Mouse (Mus musculus) right cerebral cortex, postnatal 4 days (tissue): ENCODE data around the gene Syt5.
"Not testable (repeated sequence)": the region's sequence is repeated elsewhere in the genome, so short reads cannot be mapped to it uniquely, and the experiment has no call there.

Experiments
- DNase-seq: peaks from one replicate; pipeline ENCODE4 v3.0.0-alpha.2; 2022

Gene Syt5

DNA sequence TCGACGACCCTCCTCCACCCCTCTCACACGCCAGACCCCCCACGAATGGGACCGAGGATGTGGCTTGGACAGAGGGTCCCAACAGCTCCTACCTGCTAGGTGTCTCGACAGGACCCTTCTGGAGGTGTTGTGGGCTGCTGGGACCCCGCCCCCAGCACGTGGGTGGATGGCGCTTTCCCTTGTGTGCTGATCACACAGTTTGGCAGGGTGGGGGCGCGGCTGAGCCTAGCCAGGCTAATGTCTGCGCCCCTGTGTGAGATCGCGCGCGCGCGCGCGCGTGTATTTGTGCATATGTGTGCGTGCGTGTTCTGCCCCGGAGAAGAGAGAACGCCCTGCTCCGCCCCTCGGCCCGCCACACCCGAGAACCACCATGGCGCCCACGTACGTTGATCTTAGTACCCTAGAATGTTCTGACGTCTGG lies at the start of gene Syt5:
Gene Syt5 (minus strand): TSS at position 321 of the 421 bp plus-strand sequence.
- peak; percentile 88 for DNase-seq

DNA sequence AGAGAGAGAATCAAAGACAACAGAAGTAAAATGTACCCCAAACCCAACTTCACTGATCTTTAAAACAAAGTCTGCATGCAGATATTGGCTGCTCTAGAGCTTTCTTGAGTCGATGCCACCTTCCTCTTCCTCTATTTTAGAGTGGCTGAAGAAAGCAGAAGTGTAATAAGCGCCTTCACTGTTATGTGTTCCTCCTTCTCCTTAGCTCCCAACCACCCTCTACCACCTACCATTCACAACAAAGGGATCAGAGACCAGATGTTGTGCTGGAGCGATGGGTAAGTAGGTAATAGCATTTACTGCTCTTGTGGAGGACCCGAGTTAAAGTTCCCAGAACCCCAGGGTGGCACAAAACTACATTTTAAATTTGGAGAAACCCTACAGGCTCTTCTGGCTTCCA lies 49.7 kb upstream of the Syt5 start:
- DNase-seq: not testable (repeated sequence)

DNA sequence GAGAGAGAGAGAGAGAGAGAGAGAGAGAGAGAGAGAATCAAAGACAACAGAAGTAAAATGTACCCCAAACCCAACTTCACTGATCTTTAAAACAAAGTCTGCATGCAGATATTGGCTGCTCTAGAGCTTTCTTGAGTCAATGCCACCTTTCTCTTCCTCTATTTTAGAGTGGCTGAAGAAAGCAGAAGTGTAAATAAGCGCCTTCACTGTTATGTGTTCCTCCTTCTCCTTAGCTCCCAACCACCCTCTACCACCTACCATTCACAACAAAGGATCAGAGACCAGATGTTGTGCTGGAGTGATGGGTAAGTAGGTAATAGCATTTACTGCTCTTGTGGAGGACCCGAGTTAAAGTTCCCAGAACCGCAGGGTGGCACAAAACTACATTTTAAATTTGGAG lies 34.1 kb upstream of the Syt5 start:
- not testable (repeated sequence) for DNase-seq

- not testable (repeated sequence) for DNase-seq
Measured at GRCm38 (mm10) chr7:4572361-4572760, 25.0 kb upstream of the Syt5 start.

- no peak for DNase-seq
Measured at GRCm38 (mm10) chr7:4562660-4563059, 15.3 kb upstream of the Syt5 start.

DNA sequence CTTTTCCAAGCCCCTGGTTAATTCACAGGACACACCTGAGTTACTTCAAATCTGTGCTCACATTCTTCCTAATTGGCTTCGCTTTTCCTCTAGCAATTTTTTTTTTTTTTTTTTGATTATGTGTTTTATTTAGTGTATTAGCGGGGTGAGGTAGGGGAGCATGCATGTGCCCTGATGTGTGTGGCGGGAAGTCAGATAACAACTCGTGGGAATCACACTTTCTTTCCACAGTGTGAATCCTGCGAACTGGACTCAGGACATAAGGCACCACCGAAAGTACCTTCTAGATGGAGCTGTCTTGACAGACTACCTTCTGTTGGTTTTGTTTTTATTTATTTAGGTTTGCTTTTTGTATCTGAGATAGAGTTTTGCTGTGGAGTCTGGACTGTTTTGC lies 9.8 kb upstream of the Syt5 start:
- no peak for DNase-seq

DNA sequence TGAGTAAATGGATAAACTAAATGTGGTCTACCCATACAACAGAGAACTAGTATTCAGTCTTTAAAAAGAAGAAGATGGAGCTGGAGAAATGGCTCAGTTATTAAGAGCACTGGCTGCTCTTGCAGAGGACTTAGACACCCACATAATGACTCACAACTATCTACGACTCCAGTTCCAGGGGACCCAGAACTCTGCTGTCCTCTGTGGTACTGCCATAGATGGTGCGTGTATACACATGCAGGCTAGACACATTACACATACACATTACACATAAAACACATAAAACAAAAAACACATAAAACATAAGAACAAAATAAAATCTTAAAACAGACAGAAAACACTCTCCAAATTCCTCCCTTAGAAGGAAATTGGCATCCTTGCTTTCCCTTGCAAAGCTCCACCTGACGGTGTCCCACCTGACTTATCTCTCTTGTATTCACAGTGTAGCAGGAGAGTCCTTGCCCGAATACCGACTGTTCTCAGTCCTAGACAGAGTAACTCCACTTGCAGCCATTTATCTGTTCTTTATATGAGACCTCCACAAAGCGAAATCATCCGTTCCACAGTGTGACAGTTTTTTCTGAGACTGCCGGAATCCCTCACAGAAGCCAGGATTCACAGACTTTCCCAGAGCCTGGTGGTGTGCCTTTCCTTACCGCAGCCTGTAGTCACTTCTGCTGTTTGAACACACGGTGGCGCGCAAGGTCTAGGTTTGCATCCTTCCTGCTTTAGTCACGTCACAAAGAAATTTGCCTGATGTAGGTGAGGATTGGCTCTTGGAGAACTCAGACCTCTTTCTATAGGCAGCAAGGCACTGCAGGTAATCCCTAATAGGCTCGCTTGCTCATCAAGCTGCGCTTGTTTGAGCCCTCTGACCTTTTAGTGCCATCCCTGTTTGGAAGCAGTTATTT lies 9.2 kb upstream of the Syt5 start:
- peak; percentile 90 for DNase-seq

DNA sequence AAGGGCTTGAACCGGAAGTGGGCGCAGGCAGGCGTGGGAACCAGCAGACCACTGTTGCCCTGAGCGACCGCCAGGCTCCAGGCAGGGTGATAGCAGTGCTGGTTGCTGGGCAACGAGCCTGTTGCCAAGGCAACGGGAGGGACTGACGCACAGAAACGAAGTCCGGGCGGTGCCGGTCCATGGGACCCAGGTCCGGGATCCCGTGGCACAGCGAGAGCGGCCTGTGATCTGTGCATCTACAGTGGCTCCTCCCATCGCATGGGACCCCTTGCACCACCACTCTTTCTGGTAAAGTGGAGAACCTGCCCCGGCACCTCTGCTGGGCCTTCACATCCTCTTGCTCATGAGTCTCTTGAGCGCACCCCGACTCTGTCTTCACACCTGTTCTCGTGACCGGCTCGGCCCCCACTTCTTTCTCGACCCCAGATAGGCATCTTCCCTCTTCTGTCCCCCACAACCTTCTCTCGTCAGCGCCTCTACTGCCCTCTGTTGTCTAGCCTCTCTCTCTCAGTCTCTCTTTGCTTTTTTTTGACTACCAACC lies 680 bp downstream of the Syt5 start:
- DNase-seq: peak; percentile 96

DNA sequence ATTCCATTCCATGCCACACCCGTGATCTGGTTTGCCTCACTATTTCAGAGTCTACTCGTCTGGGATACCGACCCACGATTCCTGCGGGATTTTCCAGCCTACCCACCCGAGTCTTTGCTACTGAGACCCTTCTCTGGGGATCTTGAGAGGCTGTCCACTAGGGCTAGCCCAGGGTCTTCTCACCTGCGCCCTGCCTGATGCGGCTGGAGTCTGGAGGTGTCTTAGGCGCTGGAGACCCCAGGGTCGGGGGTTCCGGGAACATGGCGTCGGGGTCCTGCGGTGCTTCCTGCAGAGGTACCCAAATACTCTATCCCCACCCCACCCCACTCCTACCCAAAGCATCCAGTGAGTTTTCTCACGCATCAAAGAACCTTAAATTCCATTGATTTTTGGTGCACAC lies 1.3 kb downstream of the Syt5 start:
- DNase-seq: no peak

- DNase-seq: no peak
Measured at GRCm38 (mm10) chr7:4542013-4542412, 5.3 kb downstream of the Syt5 start.

DNA sequence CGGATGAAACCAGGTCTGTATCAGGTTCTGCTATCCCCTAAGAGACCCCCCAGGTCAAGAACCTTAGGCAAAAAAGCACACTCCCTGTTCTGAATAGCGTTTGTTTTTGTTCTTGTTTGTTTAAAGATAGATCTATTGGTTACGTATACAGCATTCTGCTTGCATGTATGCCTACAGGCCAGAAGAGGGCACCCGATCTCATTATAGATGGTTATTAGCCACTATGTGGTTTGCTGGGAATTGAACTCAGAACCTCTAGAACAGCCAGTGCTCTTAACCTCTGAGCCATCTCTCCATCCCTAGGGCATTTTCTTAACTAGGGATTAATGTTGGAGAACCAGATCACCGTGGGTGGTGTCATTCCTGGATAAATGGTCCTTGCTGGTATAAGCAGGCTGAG lies 6.0 kb downstream of the Syt5 start:
- DNase-seq: no peak

GRCm38 (mm10) chr7:4539019-4539418 lies 8.3 kb downstream of the Syt5 start:
- no peak for DNase-seq

DNA sequence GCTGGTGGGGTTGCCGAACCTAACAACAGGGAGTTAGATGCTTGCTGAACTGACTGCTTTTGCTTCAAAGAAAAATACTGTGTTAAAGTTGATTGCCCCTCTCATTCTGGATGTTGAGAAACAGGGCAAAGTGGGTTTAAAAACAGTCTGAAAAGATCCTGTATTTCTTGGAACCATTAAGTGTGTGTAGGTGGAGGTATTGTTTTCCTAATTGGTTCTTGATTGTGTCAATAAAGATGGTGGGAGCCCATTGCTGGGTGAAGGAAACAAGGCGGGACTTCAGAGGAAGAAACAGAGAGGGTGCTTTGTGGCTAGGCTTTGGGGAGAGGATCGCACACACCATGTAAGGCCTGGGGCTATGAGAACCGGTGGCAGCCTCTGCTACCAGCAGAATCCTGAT lies 10.2 kb downstream of the Syt5 start:
- DNase-seq: no peak

- no peak for DNase-seq
Measured at GRCm38 (mm10) chr7:4536369-4536768, 11.0 kb downstream of the Syt5 start.

GRCm38 (mm10) chr7:4532005-4532729 lies 15.2 kb downstream of the Syt5 start, which contains the start of gene Dnaaf3:
TSS of gene Dnaaf3 (minus strand) at chr7:4532453.
- DNase-seq: no peak

GRCm38 (mm10) chr7:4530166-4530565 lies 17.2 kb downstream of the Syt5 start:
- not testable (repeated sequence) for DNase-seq

DNA sequence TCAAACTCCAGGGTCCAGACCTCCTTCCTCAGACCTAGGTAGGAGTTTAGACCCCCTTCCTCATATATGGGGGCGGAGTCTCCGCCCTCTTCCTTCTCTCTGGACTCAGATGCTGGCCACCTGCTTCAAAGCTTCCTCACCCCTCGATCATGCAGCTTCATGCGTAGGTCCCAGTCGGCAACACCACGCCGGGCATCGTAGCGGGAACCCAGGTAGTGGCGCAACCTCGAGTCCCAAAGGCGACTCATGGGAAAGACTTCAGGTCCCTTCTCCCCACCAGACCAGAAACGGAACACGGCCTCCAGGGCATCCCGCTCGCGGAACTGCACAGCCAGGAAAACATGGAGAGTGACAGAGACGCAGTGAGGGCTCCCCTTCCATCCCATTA lies 20.0 kb downstream of the Syt5 start:
- DNase-seq: no peak

DNA sequence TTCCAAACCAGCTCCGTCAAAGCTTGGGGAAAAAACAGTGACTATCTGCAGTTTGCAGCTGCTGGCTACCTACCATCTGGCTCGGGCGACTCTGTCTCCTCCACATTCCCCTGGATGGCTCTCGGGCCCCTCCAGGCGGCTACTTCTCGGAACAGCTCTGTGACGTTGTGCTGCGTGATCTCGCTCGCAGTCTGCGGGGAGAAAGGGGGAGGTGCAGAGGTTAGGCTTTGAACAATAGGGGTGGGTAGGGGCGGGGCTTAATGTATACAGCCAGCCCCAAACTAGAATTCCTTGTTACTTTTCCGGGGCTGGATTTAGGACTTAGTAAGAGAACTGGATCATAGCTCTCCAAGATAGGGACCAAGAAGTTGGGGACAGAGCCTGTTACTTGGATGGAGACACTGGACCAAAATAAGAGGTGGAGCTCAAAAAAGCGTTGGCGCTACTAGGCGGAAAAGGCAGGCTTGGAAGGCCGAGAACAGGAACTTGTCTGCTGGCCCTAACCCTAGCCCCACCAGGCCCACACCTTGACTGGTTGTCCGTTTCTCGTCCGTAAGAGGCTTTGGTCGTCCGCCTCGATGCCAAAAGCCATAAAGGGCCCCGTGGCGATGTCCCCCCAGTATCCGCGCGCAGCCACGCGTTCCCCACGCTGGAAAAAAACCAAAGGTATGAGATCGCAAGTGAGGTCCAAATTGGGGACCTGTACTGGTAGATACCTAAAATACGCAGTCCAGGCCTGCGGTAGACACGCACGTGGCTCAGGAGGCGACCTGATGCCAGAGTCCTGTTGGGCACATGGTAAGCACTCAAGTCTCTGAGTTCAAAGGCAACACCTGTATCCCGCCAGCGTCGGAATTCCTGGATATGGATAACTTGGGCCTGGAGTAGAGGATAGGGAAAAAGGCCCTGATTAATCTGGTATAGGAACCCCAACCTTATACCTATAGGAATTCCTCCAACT lies 20.7 kb downstream of the Syt5 start:
- peak; percentile 76 for DNase-seq

DNA sequence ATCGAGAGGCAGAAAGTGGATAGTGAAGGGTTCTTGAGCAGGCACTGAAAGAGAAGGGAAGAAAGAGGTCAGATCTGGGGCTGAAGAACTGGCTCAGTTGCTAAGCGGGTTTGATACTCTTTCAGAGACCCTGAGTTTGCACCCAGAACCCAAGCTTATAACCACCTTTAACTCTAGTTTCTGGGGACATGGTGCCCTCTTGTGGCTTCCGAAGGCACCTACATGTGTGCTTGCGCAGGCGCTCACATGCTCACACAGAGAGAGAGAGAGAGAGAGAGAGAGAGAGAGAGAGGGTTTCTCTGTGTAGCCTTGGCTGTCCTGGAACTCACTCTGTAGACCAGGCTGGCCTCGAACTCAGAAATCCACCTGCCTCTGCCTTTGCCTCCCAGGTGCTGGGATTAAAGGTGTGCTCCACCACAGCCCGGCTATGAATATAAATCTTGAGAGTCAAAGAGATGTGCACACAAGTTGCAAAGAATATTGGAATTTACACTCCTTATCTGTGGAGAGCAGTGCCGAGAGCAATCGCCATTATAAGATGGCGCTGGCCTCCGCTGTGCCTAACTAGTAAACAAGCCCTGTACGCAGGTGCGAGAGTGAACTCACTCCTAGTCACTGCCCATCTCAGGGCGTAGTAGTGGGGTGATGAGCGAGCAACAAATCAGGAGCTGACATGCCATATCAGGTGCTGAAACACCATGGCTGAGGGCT lies 23.0 kb downstream of the Syt5 start, which contains the start of gene Tnni3:
Gene Tnni3 (minus strand): TSS at position 18 of the 711 bp plus-strand sequence.
- DNase-seq: peak; percentile 46

DNA sequence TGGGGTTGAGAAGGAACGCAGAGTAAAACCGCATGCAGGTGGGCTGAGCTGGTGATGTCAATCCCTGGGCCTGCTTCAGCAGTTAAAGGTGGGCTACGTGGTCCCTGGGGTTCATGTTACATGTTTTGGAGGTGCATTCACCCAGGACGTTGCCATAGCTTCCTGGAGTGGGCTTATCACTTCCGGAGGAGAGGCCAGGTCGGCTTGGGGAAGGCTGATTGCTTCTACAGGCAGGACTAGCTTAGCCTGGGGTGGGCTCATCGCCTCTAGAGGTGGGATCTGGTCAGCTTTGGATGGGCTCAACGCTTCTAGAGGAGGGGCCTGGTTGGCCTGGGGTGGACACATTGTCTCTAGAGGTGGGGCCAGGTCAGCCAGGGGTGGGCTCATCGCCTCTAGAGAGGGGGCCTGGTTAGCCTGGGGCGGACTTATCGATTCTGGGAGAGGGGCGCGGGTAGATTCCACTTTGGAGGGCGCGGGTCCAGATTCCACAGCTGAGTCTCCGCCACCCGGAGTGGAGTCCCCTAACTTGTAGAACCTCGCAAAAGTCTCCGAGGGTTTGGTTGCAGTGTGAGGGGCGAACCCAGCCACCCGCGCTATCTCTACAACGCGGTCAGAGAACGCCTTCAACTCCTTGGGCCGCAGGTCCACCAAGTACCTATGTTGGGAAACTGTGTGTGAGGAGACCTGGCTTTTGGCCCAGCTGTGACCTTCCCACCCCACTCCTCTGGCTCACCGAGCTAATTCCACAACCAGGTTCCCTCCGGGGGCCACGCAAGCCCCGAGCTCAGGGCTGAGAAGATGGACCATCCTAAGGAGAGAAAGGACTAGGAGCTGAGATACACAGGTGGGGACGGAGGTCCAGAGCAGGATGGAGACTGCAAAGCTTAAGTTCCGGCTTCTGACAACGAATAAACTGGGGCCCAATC lies 23.9 kb downstream of the Syt5 start:
- DNase-seq: no peak

DNA sequence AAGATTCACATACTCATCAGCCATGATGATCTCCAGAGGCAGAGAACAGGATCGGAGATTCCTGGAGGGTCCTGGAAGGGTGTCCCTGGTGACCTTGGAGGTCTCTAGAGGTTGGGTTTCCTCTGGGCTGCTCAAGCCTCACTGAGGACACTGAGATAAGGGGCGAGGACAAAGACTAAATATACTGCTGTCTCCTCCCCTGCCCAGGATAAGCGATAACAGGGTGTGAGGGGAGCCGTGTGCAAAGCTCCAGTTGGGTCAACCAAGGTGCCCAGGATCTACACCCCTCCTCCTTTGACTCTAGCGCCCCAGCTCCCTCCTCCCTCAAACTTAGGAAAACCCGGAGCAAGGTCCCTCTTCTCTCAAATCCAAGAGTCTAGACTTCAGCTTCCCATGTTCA lies 25.0 kb downstream of the Syt5 start:
- DNase-seq: no peak
